Mouse (Mus musculus): ENCODE measurements around the gene Cisd1.

Gene Cisd1

DNA sequence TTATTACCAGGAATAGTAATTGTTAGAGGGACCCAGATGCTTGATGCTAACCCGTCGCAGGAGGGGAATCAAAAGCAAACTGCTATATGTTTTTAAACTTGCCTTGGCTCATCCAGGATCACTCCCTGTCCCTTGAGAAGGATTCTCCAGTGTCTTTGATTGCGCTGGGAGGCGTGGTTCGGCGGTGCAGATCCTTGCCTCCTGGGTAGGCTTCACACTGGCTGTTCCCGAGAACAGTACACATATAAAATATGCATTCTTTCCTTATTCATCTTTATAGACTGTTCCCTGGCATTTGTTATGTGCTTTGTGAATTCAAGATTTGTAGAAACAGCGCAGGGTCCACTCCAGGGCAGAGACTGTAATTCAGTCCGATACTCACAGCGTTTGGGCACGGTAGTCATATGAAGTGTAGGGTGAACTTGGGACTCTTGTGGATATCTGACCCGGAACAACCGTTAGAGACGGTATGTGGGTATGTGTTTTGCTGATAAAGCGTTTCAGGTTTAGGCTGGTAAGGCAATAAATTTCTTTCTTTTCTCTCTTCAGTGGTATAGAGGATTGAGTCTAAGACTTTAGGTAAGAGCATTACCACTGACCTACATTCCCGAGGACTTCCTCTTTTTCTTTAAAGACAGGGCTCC, 4.0 kb upstream of the Cisd1 start:
- no peak for DNase-seq (ENCODE audit: low spot score)

GRCm38 (mm10) chr10:71347964-71348636, 3.3 kb upstream of the Cisd1 start:
- no peak for DNase-seq (ENCODE audit: low spot score)

DNA sequence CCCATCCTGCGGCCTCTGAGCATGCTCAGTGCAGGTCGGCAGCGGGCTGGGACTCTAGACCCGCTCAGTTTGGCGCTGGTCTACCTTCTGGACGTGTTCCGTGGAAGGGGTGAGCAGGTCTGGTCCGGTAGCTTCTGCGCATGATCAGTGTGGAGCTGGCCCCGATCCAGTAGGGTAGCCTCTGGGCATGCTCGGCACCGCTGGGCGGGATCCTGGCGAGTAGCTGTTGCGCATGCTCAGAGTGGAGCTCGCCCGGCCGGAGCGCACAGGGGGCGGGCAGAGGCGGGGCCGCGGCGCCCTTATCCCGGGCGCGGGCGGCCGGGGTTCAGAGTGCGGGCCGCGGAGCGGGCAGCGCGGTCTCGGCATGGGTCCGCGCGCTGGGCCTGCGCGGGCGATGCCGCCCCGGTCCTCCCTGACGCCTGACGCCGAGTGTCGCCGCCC, 2.8 kb upstream of the Cisd1 start, which contains the start of gene Ipmk:
Ipmk (plus strand) TSS at position 255 of the 441 bp plus-strand sequence.
- peak; percentile 97 for DNase-seq (ENCODE audit: low spot score)

DNA sequence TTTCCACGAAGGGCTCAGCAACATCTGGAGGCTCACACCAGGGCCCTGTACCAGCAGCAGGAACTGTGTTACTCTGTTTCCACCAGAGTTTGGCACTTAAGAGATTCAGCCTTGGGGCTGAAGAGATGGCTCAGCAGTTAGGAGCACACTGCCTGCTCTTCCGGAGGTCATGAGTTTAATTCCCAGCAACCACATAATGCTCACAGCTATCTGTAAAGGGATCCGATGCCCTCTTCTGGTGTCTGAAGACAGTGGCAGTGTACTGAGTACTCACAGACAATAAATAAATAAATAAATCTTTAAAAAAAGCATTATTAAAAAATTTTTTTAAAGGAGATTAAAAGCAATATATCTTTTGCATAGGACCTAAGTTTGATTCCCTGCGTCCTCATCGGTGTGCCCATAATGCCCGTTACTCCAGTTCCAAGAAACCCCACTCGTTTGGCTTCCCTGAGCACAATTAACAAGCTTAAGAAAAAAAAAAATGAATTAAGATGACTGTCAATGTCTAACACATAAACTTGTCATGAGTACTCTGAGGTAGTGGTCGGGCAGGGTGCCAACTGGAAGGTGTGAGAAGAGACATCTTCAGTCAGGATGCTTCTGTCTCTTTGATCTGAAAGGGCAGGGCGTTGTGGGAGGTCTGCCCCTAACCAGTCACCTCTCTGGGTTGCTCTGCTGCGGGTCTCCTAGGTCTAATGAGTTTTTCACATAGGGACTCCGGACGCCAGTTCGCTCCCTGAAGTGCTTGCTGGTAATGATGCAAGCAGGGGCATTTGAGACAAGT, 2.2 kb upstream of the Cisd1 start:
- DNase-seq (ENCODE audit: low spot score) = no peak

GRCm38 (mm10) chr10:71346106-71346505, 1.4 kb upstream of the Cisd1 start:
- DNase-seq (ENCODE audit: low spot score) = no peak

DNA sequence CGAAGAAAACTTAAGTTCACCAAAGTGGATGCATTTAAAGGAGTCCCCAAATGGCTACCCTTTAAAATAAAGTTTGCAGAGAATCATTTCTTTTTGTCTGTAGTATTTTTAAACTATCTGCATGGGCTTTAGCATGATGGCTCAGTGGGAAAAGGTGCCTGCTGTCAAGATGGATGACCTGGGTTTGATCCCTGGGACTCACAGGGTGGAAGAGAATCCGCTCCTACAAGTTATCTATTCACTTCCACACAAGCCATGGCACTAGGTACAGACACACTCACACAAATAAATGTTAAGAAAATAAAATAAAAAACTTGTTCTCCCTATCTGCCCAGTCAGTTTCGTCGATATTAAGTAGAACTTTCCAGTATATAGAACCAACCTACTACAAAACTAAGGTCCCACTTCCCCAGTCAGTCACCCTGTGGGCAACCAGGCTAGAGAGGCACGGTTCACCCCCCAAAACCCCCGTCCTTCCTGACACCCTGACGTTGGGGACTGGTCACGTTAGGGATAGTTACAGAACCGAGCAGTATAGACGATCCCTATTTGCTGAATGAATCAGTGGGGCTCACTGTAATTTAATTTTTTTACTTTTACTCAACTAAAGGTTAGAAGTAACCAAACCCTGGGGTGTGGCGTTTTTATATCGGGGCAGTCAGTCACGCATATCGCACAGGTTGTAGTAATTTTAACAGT, 1.0 kb downstream of the Cisd1 start:
- no peak for DNase-seq (ENCODE audit: low spot score)

- no peak for DNase-seq (ENCODE audit: low spot score)
Observed at GRCm38 (mm10) chr10:71343130-71343529, 1.6 kb downstream of the Cisd1 start.

DNA sequence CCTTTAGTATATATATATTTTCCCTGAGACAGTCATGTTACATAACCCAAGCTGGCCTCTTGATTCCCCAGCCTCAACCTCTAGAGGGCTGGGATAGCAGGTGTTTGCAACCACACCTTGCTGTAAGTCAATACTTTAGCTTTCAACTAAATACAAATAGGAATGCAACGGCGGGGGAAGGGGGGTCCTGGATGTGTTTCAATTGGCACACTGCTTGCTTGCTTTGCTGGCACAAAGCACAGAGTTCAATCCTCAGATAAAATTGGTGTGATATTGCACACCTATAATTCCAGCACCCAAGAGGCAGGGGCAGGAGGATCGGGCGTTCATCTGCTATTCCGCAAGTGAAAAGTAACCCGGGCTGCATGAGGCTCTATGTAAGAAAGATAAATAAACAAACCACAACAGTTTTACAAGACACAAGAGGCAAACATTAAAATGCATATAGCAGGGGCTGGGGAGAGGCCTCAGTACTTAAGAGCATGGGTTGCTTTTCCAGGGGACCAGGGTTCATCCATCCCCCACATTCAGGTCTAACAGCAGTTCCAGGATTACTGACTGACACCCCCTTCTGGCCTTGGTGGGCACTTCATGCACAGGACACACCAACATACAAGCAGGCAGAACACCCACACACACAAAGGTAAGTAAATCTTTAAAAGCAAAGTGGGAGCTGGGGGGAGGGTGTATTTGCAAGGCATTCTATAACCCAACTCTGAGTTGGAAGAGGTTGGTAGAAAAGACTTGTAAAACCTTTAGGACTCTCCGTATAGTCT, 2.5 kb downstream of the Cisd1 start:
- DNase-seq (ENCODE audit: low spot score) = no peak

DNA sequence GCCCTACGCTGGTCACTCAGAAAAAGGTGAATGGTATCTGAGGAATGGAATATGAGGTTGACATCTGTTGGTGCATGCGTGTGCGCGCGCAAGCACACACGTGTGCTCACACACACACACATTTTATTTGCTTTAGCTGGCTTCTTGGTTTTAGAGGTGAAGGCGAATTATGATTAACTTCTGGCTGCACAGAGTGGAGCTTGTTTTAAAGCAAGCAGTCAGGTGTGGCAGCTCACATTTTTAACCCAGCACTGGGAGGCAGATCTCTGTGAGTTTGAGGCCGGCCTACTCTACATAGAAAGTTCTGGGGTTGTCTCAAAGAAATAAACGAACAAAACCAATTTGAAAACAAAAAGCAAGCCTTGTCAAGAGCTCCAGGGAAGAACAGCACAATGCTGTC, 3.5 kb downstream of the Cisd1 start:
- no peak for DNase-seq (ENCODE audit: low spot score)

GRCm38 (mm10) chr10:71340195-71340594, 4.6 kb downstream of the Cisd1 start:
- no peak for DNase-seq (ENCODE audit: low spot score)

GRCm38 (mm10) chr10:71339463-71339862, 5.3 kb downstream of the Cisd1 start:
- no peak for DNase-seq (ENCODE audit: low spot score)

- no peak for DNase-seq (ENCODE audit: low spot score)
Observed at GRCm38 (mm10) chr10:71338156-71338905, 6.4 kb downstream of the Cisd1 start.

DNA sequence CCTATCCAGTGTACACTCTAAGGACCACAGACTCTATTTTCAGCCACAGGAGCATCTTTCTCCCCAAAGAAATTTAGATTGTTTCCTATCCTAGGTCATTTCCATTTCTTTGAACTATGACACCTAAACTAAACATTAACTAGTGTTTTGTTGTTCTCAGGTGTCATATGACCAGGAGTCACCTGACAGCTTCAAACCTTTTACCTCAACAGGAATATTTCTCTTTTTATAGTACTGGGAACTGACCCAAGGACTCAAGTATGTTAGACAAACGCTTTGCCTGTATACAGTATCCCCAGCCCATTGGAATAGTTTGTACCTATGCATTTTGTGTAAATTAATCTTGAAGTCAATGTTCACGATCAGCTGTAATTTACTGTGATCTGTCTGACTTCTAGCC, 7.0 kb downstream of the Cisd1 start:
- no peak for DNase-seq (ENCODE audit: low spot score)

DNA sequence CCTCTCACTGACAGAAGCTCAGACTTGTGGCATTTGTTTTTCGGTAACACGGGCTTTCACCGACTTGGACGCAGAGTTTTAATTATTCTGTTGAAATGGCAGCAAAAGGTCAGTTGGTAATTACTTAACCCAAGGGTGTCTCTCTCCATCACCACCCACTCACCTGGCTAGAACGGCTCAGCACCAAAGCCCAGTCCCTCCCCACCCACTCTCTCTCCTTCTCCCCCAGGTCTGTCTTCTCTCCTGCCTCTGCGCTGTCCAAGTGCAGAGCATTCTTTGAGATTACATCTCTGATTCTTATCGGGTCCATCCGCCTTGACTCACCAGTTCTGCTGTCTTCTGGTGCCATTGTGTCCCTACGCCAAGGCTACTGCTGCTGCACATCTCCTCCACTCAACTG, 11.9 kb downstream of the Cisd1 start:
- DNase-seq (ENCODE audit: low spot score) = no peak

GRCm38 (mm10) chr10:71332376-71332775, 12.4 kb downstream of the Cisd1 start:
- no peak for DNase-seq (ENCODE audit: low spot score)

GRCm38 (mm10) chr10:71331908-71332307, 12.8 kb downstream of the Cisd1 start:
- no peak for DNase-seq (ENCODE audit: low spot score)

DNA sequence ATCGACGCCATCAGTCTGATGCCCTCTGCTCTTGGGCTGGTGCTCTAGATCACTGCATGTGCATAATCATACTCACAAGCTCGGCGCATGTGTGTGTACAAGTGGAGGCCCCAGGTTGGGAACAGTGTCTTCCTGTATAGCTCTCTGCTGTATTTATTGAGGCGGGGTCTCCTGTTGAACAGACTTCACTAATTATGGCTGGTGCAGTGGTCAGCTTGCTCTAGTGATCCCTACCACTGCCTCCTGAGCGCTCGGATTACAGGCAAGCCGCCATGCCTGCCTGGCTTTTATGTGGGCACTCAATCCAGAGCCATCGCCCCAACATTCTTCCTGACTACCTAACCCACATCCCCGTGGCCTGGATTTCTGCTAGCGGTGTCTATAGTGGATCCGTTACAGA, 14.7 kb downstream of the Cisd1 start:
- DNase-seq (ENCODE audit: low spot score) = no peak

DNA sequence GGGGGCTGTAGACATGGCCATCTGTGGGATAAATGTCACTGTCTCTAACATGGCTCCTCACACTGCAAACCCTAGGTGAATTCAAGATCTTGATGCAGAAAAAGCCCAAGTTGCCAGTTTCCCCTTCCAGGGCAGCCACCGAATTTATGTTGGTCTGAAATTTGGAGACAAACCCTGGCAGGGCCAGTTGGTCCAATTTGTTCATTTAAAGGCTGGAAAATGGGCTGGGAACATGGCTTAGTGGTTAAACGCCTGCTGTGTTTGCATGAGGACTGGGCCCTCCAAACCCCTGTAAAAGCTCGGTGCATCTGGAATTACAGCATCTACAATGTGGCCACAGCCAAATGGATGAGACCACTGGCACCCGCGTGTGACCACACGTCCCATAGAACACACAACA, 15.5 kb downstream of the Cisd1 start:
- DNase-seq (ENCODE audit: low spot score) = no peak

DNA sequence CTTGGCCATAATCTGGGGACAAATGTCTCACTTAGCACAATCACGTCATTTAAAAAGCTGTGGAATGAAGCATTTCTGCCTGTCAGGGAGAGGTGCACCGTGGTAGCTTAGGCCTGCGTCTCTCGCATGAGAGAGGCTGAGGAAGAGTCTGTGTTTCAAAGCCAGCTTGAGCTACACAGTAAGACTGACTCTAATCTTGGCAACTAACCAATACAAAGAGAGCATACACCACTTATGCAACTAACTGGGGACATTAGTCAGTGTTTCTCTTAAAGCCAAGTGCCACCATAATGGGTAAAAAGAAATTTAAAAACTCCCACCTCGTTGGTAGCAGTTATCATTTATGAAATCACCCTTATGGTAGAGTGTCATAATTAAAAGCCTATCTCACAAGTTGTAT, 15.9 kb downstream of the Cisd1 start:
- DNase-seq (ENCODE audit: low spot score) = no peak

GRCm38 (mm10) chr10:71328382-71328781, 16.4 kb downstream of the Cisd1 start:
- DNase-seq (ENCODE audit: low spot score) = no peak

DNA sequence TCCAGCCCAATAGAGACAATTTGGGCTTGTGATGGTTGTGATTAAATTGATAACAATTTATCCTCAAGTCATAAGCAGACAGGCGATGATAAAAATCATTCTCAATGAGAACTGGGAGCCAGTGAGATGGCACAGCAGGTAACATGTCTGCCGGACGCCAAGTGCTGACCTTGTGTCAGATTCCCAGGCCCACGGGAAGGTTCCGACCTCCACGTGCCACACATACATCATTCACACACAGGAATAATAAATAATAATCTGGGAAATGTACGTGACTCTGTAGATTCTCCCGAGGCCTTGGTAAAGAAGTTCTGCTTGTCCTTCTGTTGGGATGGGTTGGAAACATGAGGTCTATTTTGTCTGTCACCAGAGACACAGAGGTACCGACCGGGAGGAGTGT, 17.4 kb downstream of the Cisd1 start:
- no peak for DNase-seq (ENCODE audit: low spot score)

Data from layer of hippocampus, adult 9-10 months (tissue).